Mouse (Mus musculus) hindbrain, postnatal 0 days (tissue): ENCODE results near the gene Bicdl2. TPM values are rescaled to one million over a fixed set of nuclear protein-coding genes. Genes with fewer than 3 reads are reported as not detected.

Experiments used
- ATAC-seq: fragments of 200-750 bp; cut with Nextera tagmentation; 2 replicates; pipeline ENCODE4 v1.8.0; 2017; ENCODE audit warnings: mild to moderate bottlenecking, moderate TSS enrichment, moderate library complexity
- DNase-seq: peaks from one replicate; pipeline ENCODE4 v3.0.0-alpha.2; 2015; ENCODE audit warnings: low spot score
- H3K27ac ChIP-seq: fragments of 300-500 bp; sonication (generic); 2 replicates; pipeline ENCODE4 v1.5.1; 2014; ENCODE audit warnings: mild to moderate bottlenecking
- H3K27me3 ChIP-seq: fragments of 300-500 bp; sonication (generic); 2 replicates; pipeline ENCODE4 v1.6.1; 2014; ENCODE audit warnings: low read length, mixed read lengths; ENCODE audit not compliant: insufficient read depth
- H3K36me3 ChIP-seq: fragments of 300-500 bp; sonication (generic); 2 replicates; pipeline ENCODE4 v1.6.1; 2014; ENCODE audit warnings: low read length, mixed read lengths; ENCODE audit not compliant: insufficient read depth
- H3K4me1 ChIP-seq: fragments of 300-500 bp; sonication (generic); 2 replicates; pipeline ENCODE4 v1.6.1; 2014; ENCODE audit warnings: antibody characterized with exemption, low read length, mixed read lengths; ENCODE audit not compliant: insufficient read depth
- H3K4me2 ChIP-seq: fragments of 300-500 bp; sonication (generic); 2 replicates; pipeline ENCODE4 v1.6.1; 2014; ENCODE audit warnings: low read depth, mild to moderate bottlenecking, low read length, moderate library complexity, mixed read lengths
- H3K4me3 ChIP-seq: fragments of 300-500 bp; sonication (generic); 2 replicates; pipeline ENCODE4 v1.5.1; 2014; ENCODE audit warnings: low read length
- H3K9ac ChIP-seq: fragments of 300-500 bp; sonication (generic); replicated peaks from 2 replicates; pipeline ENCODE4 v1.6.1; 2014; ENCODE audit warnings: mild to moderate bottlenecking, low read length, moderate library complexity, mixed read lengths
- H3K9me3 ChIP-seq: fragments of 300-500 bp; sonication (generic); 2 replicates; pipeline ENCODE4 v1.6.1; 2016; ENCODE audit warnings: low read length, mixed read lengths
- CTCF ChIP-seq: IDR thresholded peaks from 2 replicates; pipeline ENCODE4 v1.5.1; 2016; ENCODE audit warnings: antibody characterized with exemption, control low read depth, low read depth
- WGBS: fragments of 180-500 bp; shearing (Covaris S2); extraction: QIAGEN DNeasy Blood & Tissue Kit; methylation state at CpG from one replicate; pipeline ENCODE4 v1.1.7; 2014; 5-methylcytosine and 5-hydroxymethylcytosine counted together
- polyA plus RNA-seq: library from polyadenylated mRNA; unstranded; fragments of >200 nt; fragmentation: Nextera tagmentation; extraction: Ambion mirVana; gene quantifications from 2 replicates; pipeline ENCODE4 v1.2.1, GENCODE M21; 2015
- total RNA-seq: library from RNA; depleted of rRNA; stranded (reverse); fragments of >200 nt; gene quantifications from 2 replicates; pipeline ENCODE4 v1.2.3, GENCODE M21; 2014; rRNA removed

Gene Bicdl2
- total and polyA plus RNA-seq, 2 experiments from 2014 or later = 0.18 TPM; not detected in 1

DNA sequence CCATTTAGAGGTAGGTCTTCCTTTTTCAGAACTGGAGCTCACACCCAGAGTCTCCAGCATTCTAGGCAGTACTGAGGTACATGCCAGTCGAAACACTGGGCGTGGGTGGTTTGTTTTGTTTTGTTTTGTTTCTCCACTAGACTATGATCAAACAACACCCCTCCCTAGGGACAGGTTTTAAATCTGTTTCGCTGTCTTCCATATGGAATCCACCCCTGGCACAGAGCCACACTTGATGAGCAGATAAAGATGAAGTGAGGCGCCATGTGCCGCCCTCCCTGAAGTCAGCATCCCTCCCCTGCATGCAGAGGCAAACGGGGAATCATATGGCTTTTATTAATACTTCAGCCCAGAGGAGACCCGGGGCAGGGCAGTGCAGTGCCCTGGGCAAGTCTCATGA is 44.4 kb downstream of the Bicdl2 start:
- H3K27ac ChIP-seq = no peak overlapping the region
- no peak overlapping the region for H3K4me2 ChIP-seq
- ATAC-seq = no peak; the same call in 1 of the 2 replicates
- H3K4me3 ChIP-seq = no peak overlapping the region
- no peak for TF ChIP-seq CTCF
- no peak overlapping the region for H3K9ac ChIP-seq
- no peaks in the 10 kb centered on the region for H3K36me3 ChIP-seq
- DNase-seq = peak; percentile 25
- no peaks in the 10 kb centered on the region; the same call in 1 of the 2 replicates for H3K27me3 ChIP-seq
- no peaks in the 10 kb centered on the region for H3K4me1 ChIP-seq
- H3K9me3 ChIP-seq = no peaks in the 10 kb centered on the region
- 27% methylated on average over 7 of the region's 7 CpGs for WGBS

DNA sequence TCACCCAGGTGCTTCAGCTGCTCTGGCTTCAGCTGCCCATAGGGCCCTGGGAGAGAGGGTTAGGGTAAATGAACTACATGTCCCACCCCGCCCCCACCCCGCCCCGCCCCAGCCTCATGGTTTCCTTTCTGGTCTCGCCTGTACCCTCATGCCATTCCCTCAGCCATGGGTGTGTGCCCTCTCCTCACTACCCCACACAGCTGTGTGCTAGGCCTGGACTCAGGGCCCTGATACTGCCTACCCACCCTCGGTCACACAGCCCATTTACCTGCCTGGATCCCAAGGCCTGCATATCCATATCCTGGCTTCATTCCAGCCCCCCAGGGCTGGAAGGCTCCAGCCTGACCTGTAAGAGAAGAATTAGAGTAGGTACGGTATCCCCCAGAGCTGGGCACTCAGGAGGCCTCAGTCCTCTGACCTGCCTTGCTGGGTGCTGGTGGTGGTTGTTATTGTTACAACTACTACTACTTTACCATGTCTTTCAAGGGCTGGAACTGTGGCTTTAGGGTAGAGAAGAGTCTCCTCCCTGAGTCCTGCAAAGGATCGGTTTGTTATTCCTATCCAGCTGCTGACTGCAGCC is 45.3 kb downstream of the Bicdl2 start:
- DNase-seq (no peak), ATAC-seq (no peak; the same call in 1 of the 2 replicates)
- Histone ChIP-seq H3K9me3 (no peaks in the 10 kb centered on the region), H3K27me3 (no peaks in the 10 kb centered on the region; the same call in 1 of the 2 replicates), H3K27ac (no peak overlapping the region), H3K4me3 (no peak overlapping the region), H3K4me2 (no peak overlapping the region), H3K4me1 (no peaks in the 10 kb centered on the region), H3K9ac (no peak overlapping the region), H3K36me3 (no peaks in the 10 kb centered on the region)
- 68% methylated on average over 7 of the region's 7 CpGs for WGBS
- no peak for TF ChIP-seq CTCF

DNA sequence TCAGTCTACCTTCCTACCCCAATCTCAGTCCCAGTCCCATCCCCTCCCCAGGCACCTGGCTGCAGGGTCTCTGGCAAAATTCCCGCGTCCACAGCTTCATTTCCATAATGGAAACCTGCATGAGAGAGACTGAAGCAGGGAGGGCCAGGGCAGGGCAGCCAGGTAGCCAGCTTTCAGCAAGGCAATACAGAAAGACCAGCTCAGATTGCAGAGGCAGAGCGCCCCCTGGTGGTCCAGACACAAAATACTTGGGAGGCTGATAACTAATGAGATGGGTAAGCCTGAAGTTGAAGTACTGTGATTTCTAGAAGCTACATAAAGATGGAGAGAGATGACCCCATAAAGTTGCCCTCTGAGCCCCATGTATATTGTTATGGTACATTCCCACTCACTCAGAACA is 45.9 kb downstream of the Bicdl2 start:
- Histone ChIP-seq H3K9me3 (no peaks in the 10 kb centered on the region), H3K27ac (no peak overlapping the region), H3K4me3 (no peak overlapping the region), H3K4me1 (no peaks in the 10 kb centered on the region), H3K9ac (no peak overlapping the region), H3K36me3 (no peaks in the 10 kb centered on the region), H3K4me2 (no peak overlapping the region), H3K27me3 (no peaks in the 10 kb centered on the region; the same call in 1 of the 2 replicates)
- DNase-seq (peak; percentile 86), ATAC-seq (peak; percentile 82)
- peak; percentile 95 for TF ChIP-seq CTCF
- 1% methylated on average over 3 of the region's 3 CpGs for WGBS

DNA sequence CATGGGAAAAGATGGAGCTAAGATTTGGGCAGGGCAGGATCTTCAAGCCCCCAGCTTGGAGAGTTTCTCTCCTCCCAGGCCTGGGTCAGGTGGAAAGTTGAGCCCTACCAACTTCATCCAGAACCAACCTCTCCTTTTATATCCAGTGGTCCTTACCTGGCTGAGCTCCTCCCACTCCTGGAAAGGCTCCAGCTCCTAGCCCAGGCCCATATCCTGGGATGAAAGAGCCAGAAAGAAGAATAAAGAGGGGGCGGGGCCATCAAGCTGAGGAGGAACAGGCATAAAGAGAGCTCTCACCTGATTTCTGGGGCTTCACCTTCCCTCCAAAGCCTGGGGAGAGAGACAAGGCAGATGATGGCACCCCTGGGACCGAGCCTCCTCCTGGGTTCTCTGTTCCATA is 56.7 kb downstream of the Bicdl2 start:
- H3K9me3 ChIP-seq = no peaks in the 10 kb centered on the region
- ATAC-seq (no peak), DNase-seq (no peak)
- no peaks in the 10 kb centered on the region for H3K4me1 ChIP-seq
- TF ChIP-seq CTCF = no peak
- H3K27ac ChIP-seq = no peak overlapping the region
- no peak overlapping the region for H3K4me3 ChIP-seq
- 70% methylated on average over 2 of the region's 2 CpGs for WGBS
- H3K36me3 ChIP-seq = no peaks in the 10 kb centered on the region
- H3K9ac ChIP-seq = no peak overlapping the region
- no peaks in the 10 kb centered on the region for H3K27me3 ChIP-seq
- H3K4me2 ChIP-seq = no peak overlapping the region

Other genes starting within 250 kb of the Bicdl2 start
- gene Vmn2r117, start 180.8 kb upstream of the Bicdl2 start, total RNA-seq = not detected in 2 replicates
- gene Vmn2r117, start 180.8 kb upstream of the Bicdl2 start, polyA plus RNA-seq = not detected in 2 replicates
- 17.1 and 28.1 TPM in 2 replicates for gene Zfp213, start 96.3 kb upstream of the Bicdl2 start, total RNA-seq
- gene Zfp213, start 96.3 kb upstream of the Bicdl2 start, polyA plus RNA-seq = 9.4 and 10.3 TPM in 2 replicates
- 37.6 and 44.0 TPM in 2 replicates for gene Zfp13, start 61.0 kb upstream of the Bicdl2 start, total RNA-seq
- 21.5 and 21.6 TPM in 2 replicates for gene Zfp13, start 61.0 kb upstream of the Bicdl2 start, polyA plus RNA-seq
- 0.10 TPM in 1 of 2 replicates, not detected in the other for gene Zscan10, start 59.6 kb upstream of the Bicdl2 start, total RNA-seq
- gene Zscan10, start 59.6 kb upstream of the Bicdl2 start, polyA plus RNA-seq = 0.14 and 0.26 TPM in 2 replicates
- 0.65 and 1.2 TPM in 2 replicates for gene Mmp25, start 15.2 kb upstream of the Bicdl2 start, total RNA-seq
- gene Mmp25, start 15.2 kb upstream of the Bicdl2 start, polyA plus RNA-seq = 1.2 and 1.3 TPM in 2 replicates
- gene Hcfc1r1, start 13.1 kb downstream of the Bicdl2 start, total RNA-seq = 107 and 126 TPM in 2 replicates
- 209 and 217 TPM in 2 replicates for gene Hcfc1r1, start 13.1 kb downstream of the Bicdl2 start, polyA plus RNA-seq
- gene Thoc6, start 13.4 kb downstream of the Bicdl2 start, total RNA-seq = 16.1 and 28.1 TPM in 2 replicates
- gene Thoc6, start 13.4 kb downstream of the Bicdl2 start, polyA plus RNA-seq = 28.4 and 29.1 TPM in 2 replicates
- gene Tnfrsf12a, start 17.0 kb downstream of the Bicdl2 start, total RNA-seq = 5.5 and 8.7 TPM in 2 replicates
- gene Tnfrsf12a, start 17.0 kb downstream of the Bicdl2 start, polyA plus RNA-seq = 7.3 and 7.7 TPM in 2 replicates
- 0.75 and 1.0 TPM in 2 replicates for gene Cldn6, start 18.7 kb downstream of the Bicdl2 start, total RNA-seq
- gene Cldn6, start 18.7 kb downstream of the Bicdl2 start, polyA plus RNA-seq = 0.33 and 0.34 TPM in 2 replicates
- gene Cldn9, start 23.5 kb downstream of the Bicdl2 start, total RNA-seq = 1.0 and 1.9 TPM in 2 replicates
- gene Cldn9, start 23.5 kb downstream of the Bicdl2 start, polyA plus RNA-seq = 1.1 and 1.2 TPM in 2 replicates
- not detected in 2 replicates for gene 1520401A03Rik, start 62.3 kb downstream of the Bicdl2 start, total RNA-seq
- 0.19 and 0.26 TPM in 2 replicates for gene 1520401A03Rik, start 62.3 kb downstream of the Bicdl2 start, polyA plus RNA-seq
- 27.1 and 27.8 TPM in 2 replicates for gene Pkmyt1, start 65.8 kb downstream of the Bicdl2 start, total RNA-seq
- gene Pkmyt1, start 65.8 kb downstream of the Bicdl2 start, polyA plus RNA-seq = 19.5 and 20.1 TPM in 2 replicates
- 102 and 120 TPM in 2 replicates for gene Paqr4, start 80.4 kb downstream of the Bicdl2 start, total RNA-seq
- gene Paqr4, start 80.4 kb downstream of the Bicdl2 start, polyA plus RNA-seq = 69.4 and 72.1 TPM in 2 replicates
- gene Kremen2, start 85.3 kb downstream of the Bicdl2 start, total RNA-seq = 1.2 and 2.0 TPM in 2 replicates
- 1.1 and 1.4 TPM in 2 replicates for gene Kremen2, start 85.3 kb downstream of the Bicdl2 start, polyA plus RNA-seq
- gene Flywch1, start 111.1 kb downstream of the Bicdl2 start, total RNA-seq = 230 and 258 TPM in 2 replicates
- 165 and 183 TPM in 2 replicates for gene Flywch1, start 111.1 kb downstream of the Bicdl2 start, polyA plus RNA-seq
- gene Flywch2, start 125.6 kb downstream of the Bicdl2 start, total RNA-seq = 63.3 and 83.8 TPM in 2 replicates
- gene Flywch2, start 125.6 kb downstream of the Bicdl2 start, polyA plus RNA-seq = 99.8 and 123 TPM in 2 replicates
- gene Srrm2, start 130.0 kb downstream of the Bicdl2 start, total RNA-seq = 133 and 144 TPM in 2 replicates
- 419 and 436 TPM in 2 replicates for gene Srrm2, start 130.0 kb downstream of the Bicdl2 start, polyA plus RNA-seq
- 755 and 1,410 TPM in 2 replicates for gene Elob, start 168.6 kb downstream of the Bicdl2 start, total RNA-seq
- gene Elob, start 168.6 kb downstream of the Bicdl2 start, polyA plus RNA-seq = 1,482 and 1,504 TPM in 2 replicates
- gene Prss33, start 175.6 kb downstream of the Bicdl2 start, total RNA-seq = not detected in 2 replicates
- not detected in 2 replicates for gene Prss33, start 175.6 kb downstream of the Bicdl2 start, polyA plus RNA-seq
- gene Prss32, start 183.3 kb downstream of the Bicdl2 start, total RNA-seq = not detected in 2 replicates
- 0.25 and 0.48 TPM in 2 replicates for gene Prss32, start 183.3 kb downstream of the Bicdl2 start, polyA plus RNA-seq
- gene Prss41, start 183.7 kb downstream of the Bicdl2 start, total RNA-seq = 0.37 TPM in 1 of 2 replicates, not detected in the other
- gene Prss41, start 183.7 kb downstream of the Bicdl2 start, polyA plus RNA-seq = 0.90 and 1.3 TPM in 2 replicates
- not detected in 2 replicates for gene Prss21, start 207.6 kb downstream of the Bicdl2 start, total RNA-seq
- not detected in 2 replicates for gene Prss21, start 207.6 kb downstream of the Bicdl2 start, polyA plus RNA-seq
- gene Dcpp1, start 220.4 kb downstream of the Bicdl2 start, total RNA-seq = not detected in 2 replicates
- not detected in 2 replicates for gene Dcpp1, start 220.4 kb downstream of the Bicdl2 start, polyA plus RNA-seq
- gene Dcpp2, start 220.4 kb downstream of the Bicdl2 start, total RNA-seq = not detected in 2 replicates
- gene Dcpp2, start 220.4 kb downstream of the Bicdl2 start, polyA plus RNA-seq = not detected in 2 replicates